Comparison of ENCODE assay signal across 8 mouse cellular contexts in genomic region chr5:145138836-145139235, GRCm38 (mm10). TPM values are rescaled to one million over a fixed set of nuclear protein-coding genes. Genes with fewer than 3 reads are reported as not detected.
DNase-seq lines count a peak whose midpoint lies in the region; ATAC-seq lines count a peak whose summit lies in the region.

No protein-coding gene starts in this region.

- peaks cover 12% of the 10 kb centered on the region for H3K4me1 ChIP-seq in neural tube, embryonic 11.5 days (ENCODE audit: control insufficient read depth, insufficient read depth, low read length)
- H3K4me1 ChIP-seq in limb, embryonic 15.5 days = peaks cover 26% of the 10 kb centered on the region
- peaks cover 15% of the 10 kb centered on the region for H3K4me1 ChIP-seq in stomach, embryonic 16.5 days (ENCODE audit: control insufficient read depth, insufficient read depth, low read length)

- H3K9me3 ChIP-seq in neural tube, embryonic 11.5 days (ENCODE audit: control insufficient read depth, low read length) = no peaks in the 10 kb centered on the region
- no peaks in the 10 kb centered on the region for H3K9me3 ChIP-seq in limb, embryonic 15.5 days
- H3K9me3 ChIP-seq in stomach, embryonic 16.5 days (replicated peaks; ENCODE audit: control insufficient read depth, low read length) = no peaks in the 10 kb centered on the region

- H3K27ac ChIP-seq in neural tube, embryonic 11.5 days (ENCODE audit: low read depth, low read length) = no peak overlapping the region
- H3K27ac ChIP-seq in limb, embryonic 15.5 days = peak overlapping the region; percentile 89
- H3K27ac ChIP-seq in stomach, embryonic 16.5 days (ENCODE audit: low read length) = no peak overlapping the region

- peak overlapping the region; percentile 55 for H3K4me3 ChIP-seq in neural tube, embryonic 11.5 days (ENCODE audit: low read depth, low read length)
- peak overlapping the region; percentile 97 for H3K4me3 ChIP-seq in limb, embryonic 15.5 days
- H3K4me3 ChIP-seq in stomach, embryonic 16.5 days (replicated peaks; ENCODE audit: low read length) = peak overlapping the region; percentile 94

- peak; percentile 43 for DNase-seq in cerebellum, adult 9-11 months
- DNase-seq in cerebellum, adult 8-10 months = no peak
- no peak for DNase-seq in neural tube, embryonic 11.5 days (ENCODE audit: low spot score)
- DNase-seq in neural tube, embryonic 10.5 days (ENCODE audit: extremely low spot score, low spot score) = no peak
- DNase-seq in frontal cortex, postnatal 10 days (ENCODE audit: low spot score in 2 of 2) = no peak
- DNase-seq in frontal cortex, postnatal 14 days (ENCODE audit: low spot score in 2 of 2) = no peak

- peak overlapping the region; percentile 74 for H3K4me2 ChIP-seq in neural tube, embryonic 11.5 days (ENCODE audit: low read depth)
- H3K4me2 ChIP-seq in limb, embryonic 15.5 days = peak overlapping the region; percentile 72
- peak overlapping the region; percentile 81 for H3K4me2 ChIP-seq in stomach, embryonic 16.5 days (ENCODE audit: low read depth, low read length)

- no peak for ATAC-seq in neural tube, embryonic 11.5 days (ENCODE audit: insufficient read depth, low FRiP score, low TSS enrichment)
- no peak for ATAC-seq in limb, embryonic 15.5 days (ENCODE audit: insufficient number of reproducible peaks, low FRiP score, low TSS enrichment, low read depth)
- ATAC-seq in stomach, embryonic 16.5 days (ENCODE audit: insufficient read depth, low FRiP score) = no peak

- H3K36me3 ChIP-seq in neural tube, embryonic 11.5 days (ENCODE audit: control insufficient read depth, insufficient read depth, low read length) = peaks cover 22% of the 10 kb centered on the region
- peaks cover 59% of the 10 kb centered on the region for H3K36me3 ChIP-seq in limb, embryonic 15.5 days
- peaks cover 20% of the 10 kb centered on the region for H3K36me3 ChIP-seq in stomach, embryonic 16.5 days (ENCODE audit: control insufficient read depth, insufficient read depth, low read length)

- no peaks in the 10 kb centered on the region for H3K27me3 ChIP-seq in neural tube, embryonic 11.5 days (ENCODE audit: control insufficient read depth, insufficient read depth, low read length)
- H3K27me3 ChIP-seq in limb, embryonic 15.5 days = no peaks in the 10 kb centered on the region
- no peaks in the 10 kb centered on the region for H3K27me3 ChIP-seq in stomach, embryonic 16.5 days (ENCODE audit: control insufficient read depth, insufficient read depth, low read length)

- WGBS in neural tube, embryonic 11.5 days = 26% methylated on average over 6 of the region's 6 CpGs
- 6% methylated on average over 6 of the region's 6 CpGs for WGBS in limb, embryonic 15.5 days
- WGBS in stomach, embryonic 16.5 days = 2% methylated on average over 6 of the region's 6 CpGs

- peak overlapping the region; percentile 64 for H3K9ac ChIP-seq in neural tube, embryonic 11.5 days (ENCODE audit: low read length)
- peak overlapping the region; percentile 92 for H3K9ac ChIP-seq in limb, embryonic 15.5 days
- H3K9ac ChIP-seq in stomach, embryonic 16.5 days (ENCODE audit: low read length) = peak overlapping the region; percentile 87

RNA-seq across cellular contexts. Expression of gene Pdap1, which starts 1.2 kb away (rescaled TPM):
- polyA plus RNA-seq in neural tube, embryonic 11.5 days (2014; fragmentation: Nextera tagmentation; extraction: Ambion mirVana) = 112 and 116 TPM in 2 replicates
- 89.2 and 95.1 TPM in 2 replicates for polyA plus RNA-seq in limb, embryonic 15.5 days (2015; fragmentation: Nextera tagmentation; extraction: Ambion mirVana)
- 77.8 and 81.4 TPM in 2 replicates for polyA plus RNA-seq in stomach, embryonic 16.5 days (2015; fragmentation: Nextera tagmentation; extraction: Ambion mirVana)

RNA-seq across cellular contexts. Expression of gene Bud31, which starts 1.3 kb away (rescaled TPM):
- polyA plus RNA-seq in neural tube, embryonic 11.5 days (2014; fragmentation: Nextera tagmentation; extraction: Ambion mirVana) = 250 and 260 TPM in 2 replicates
- 168 and 184 TPM in 2 replicates for polyA plus RNA-seq in limb, embryonic 15.5 days (2015; fragmentation: Nextera tagmentation; extraction: Ambion mirVana)
- 147 and 167 TPM in 2 replicates for polyA plus RNA-seq in stomach, embryonic 16.5 days (2015; fragmentation: Nextera tagmentation; extraction: Ambion mirVana)

RNA-seq across cellular contexts. Expression of gene Arpc1b, which starts 24.8 kb away (rescaled TPM):
- 68.5 and 72.5 TPM in 2 replicates for polyA plus RNA-seq in neural tube, embryonic 11.5 days (2014; fragmentation: Nextera tagmentation; extraction: Ambion mirVana)
- polyA plus RNA-seq in limb, embryonic 15.5 days (2015; fragmentation: Nextera tagmentation; extraction: Ambion mirVana) = 389 and 480 TPM in 2 replicates
- 381 and 399 TPM in 2 replicates for polyA plus RNA-seq in stomach, embryonic 16.5 days (2015; fragmentation: Nextera tagmentation; extraction: Ambion mirVana)

RNA-seq across cellular contexts. Expression of gene Ptcd1, which starts 28.1 kb away (rescaled TPM):
- 16.5 and 17.9 TPM in 2 replicates for polyA plus RNA-seq in neural tube, embryonic 11.5 days (2014; fragmentation: Nextera tagmentation; extraction: Ambion mirVana)
- polyA plus RNA-seq in limb, embryonic 15.5 days (2015; fragmentation: Nextera tagmentation; extraction: Ambion mirVana) = 17.2 TPM in 2 replicates
- 15.1 and 17.4 TPM in 2 replicates for polyA plus RNA-seq in stomach, embryonic 16.5 days (2015; fragmentation: Nextera tagmentation; extraction: Ambion mirVana)

RNA-seq across cellular contexts. Expression of gene Cpsf4, which starts 28.2 kb away (rescaled TPM):
- polyA plus RNA-seq in neural tube, embryonic 11.5 days (2014; fragmentation: Nextera tagmentation; extraction: Ambion mirVana) = 34.4 and 41.1 TPM in 2 replicates
- 40.7 and 40.8 TPM in 2 replicates for polyA plus RNA-seq in limb, embryonic 15.5 days (2015; fragmentation: Nextera tagmentation; extraction: Ambion mirVana)
- 35.2 and 36.3 TPM in 2 replicates for polyA plus RNA-seq in stomach, embryonic 16.5 days (2015; fragmentation: Nextera tagmentation; extraction: Ambion mirVana)
